Mouse (Mus musculus): ENCODE measurements around the gene Saa2.
A peak's percentile ranks its signal among the peaks of the same experiment; 100 is the strongest.

Saa2 gene

DNA sequence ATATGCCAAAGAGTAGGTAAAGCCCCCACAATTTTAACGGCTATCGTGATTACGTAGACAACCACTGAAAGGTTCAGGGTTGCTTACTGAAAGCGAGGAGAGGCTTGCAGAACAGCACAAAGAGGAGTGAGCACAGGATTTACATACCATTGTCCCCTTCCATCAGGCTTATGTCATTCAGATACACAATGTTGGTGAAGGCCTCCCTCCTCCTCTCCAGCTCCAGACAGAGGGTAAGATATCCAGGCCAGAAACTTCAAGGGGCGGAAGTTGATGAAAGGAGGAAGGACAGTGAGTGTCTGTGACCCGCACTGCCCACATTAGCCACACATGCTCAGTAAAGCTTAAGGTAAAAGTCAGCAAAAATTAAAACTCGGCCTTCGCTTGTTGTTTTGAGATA is 13.1 kb downstream of the Saa2 start:
- DNase-seq: no peak

DNA sequence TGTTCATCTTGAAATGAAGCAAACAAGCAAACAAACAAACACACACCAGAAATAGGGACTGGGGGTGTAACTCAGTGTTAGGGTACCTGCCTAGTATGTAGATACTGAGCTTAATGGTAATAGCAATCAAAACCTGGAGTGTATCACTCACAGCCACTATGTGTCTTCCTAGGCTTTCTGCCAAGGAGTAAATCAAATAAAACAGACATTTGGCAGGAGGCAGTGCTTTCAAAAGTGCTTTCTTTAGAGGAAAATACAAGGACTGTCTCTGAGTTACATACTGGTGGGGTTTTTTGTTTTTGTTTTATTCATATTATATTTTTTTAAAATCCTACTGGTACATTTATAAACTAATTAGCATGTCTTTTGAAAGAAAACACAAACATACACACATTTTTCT is 15.8 kb downstream of the Saa2 start:
- no peak for DNase-seq

DNA sequence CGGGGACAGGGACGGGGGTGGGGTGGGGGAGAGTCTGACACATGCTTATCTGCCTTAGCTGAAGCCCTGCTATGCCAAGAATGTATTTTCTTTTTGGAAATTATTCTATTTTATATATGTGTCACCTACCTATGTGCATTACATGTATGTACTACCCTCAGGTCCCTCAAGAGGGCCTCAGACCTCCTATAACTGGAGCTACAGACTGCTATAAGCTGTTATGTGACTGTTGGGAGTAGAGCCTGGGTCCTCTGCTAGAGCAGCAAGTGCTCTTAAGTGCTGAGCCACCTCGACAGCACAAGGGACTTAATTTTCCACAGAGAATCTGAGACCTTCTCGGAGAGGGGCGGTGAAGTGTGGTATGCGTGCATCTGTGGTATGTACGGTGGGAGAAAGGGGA is 16.9 kb downstream of the Saa2 start:
- no peak for DNase-seq

DNA sequence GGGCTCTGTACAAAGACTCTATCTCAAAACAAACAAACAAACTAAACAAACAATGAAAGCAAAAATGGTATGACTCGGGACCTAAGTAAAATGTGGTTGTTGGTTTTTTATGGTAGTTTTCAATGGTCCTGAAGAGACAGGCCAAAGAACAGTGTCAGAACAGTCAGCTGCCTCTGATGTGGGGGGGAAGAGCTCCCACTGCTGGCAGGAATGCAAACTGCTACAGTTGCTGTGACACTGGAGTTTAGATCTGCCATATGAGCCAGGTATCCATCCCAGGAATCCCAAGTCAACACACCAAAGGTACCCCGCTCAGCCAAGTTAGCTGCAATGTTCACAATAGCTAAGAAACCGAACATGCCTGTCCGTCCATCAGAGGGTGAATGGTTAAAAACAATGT is 19.1 kb downstream of the Saa2 start:
- DNase-seq: peak; percentile 70

DNA sequence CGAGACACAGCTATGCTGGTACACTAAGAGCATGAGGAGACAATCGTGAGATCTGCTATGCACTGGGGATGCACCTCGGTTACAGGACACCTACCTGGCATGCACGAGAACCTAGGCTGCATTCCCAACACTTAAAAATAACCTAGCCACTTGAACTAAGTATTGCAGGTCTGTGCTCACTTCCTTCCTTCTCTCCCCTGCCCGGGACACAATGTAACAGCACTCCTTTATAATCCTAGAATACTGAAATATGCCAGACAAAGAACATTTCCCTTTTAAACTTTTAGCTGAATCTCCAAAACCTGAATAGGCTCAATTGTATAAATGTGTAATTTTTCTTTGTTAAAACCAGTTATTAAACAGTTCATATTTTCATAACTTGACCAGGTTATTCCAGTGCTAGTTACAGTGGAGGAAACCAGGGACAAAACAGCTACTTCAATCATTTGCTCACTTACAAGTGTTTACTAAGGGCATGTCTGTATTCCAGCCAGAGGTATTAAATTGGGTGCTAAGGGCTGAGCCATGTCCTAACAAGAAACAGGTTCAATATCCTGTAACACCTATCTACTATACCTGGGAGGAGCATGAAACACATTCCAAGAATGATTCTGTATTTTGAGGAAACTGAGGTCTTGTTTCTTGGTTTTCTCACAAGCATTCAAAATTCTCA is 37.7 kb downstream of the Saa2 start:
- no peak for DNase-seq

DNA sequence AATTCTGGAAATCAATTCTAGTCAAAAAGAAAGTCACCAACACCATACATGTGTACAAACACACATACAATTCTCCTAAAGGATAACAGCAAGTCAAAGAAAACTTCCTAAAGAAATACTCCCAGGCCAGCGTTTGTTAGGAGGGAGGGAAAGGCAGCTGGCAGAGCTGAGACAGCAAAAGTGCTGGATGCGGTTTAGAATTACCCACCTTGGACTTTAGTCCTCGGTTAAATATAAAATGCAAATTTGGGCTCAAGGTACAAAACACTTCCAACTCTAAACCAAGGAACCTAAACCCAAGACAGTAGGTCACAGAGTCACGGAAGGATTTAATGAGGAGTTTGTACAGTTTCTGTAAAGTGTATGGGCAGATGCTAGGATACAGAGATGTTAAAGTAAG is 42.3 kb downstream of the Saa2 start:
- no peak for DNase-seq

DNA sequence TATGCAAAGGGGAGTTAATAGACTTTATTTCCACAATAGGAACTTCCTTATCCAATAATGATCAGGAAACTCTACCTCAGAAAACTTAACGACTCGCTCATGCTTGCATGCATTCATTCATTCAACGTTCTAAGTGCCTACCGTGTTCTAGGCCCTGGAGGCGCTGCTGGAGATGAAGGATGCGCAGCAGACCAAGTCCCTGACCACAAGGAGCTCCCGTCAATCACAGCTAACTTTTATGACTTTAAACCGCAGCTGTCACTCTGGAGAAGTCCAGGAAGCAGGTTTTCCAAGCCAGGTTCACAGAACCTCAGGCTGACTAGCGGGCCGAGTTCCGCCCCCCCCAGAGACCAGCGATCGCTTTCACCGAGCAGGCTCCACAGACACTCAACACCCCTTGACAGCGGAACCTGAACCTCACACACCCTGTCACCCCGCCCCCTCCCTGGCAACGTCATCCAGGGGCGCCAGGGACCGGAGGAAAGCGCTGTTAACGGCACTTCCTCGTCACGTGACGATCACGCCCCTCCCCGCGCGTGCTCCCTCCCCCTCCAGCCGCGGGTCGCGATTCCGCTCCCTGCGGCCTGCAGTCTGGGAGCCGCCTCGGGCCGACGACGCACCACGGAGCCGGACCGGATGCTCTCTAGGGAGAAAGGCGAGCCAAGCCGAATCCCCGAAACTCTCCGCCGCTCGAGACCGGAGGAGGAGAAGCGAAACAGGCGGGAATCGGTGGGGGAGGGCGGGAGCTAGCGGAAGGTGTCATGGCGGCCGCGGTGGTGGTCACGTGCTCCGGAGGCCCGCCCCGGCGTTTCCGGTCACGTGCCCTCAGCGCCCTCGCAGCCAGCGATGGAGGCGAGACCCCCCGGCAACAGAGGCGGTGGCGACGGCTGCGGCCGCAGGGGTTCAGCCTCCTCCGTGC is 44.0 kb downstream of the Saa2 start, which contains the start of the genes Hps5 and Gtf2h1:
TSS of gene Hps5 (minus strand) at position 778 of the 919 bp plus-strand sequence.
TSS of gene Gtf2h1 (plus strand) at position 817 of the 919 bp plus-strand sequence.
- DNase-seq: peak; percentile 97

DNA sequence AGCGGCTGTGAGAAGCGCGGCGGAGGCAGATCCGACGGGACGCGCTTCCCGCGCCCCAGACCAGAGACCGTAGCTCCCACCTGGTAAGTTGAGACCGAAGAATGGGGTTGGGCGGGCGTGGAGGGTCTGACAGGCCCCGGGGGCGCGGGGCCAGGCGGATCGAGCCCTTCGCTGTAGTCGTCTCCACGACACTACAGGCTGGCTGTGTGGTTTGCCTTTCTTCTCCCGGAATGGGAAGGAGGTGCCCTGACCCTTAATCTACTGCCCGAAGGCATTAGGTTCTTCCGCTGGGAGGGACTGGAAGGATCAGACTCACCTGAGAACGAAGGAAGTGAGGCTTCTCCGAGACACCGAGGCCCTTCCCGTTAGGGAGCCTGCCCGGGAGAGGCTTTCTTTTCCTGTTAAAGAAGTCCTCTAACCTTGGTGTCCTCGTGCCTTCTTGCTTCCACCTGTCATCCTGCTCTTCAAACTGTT is 44.7 kb downstream of the Saa2 start:
- no peak for DNase-seq

DNA sequence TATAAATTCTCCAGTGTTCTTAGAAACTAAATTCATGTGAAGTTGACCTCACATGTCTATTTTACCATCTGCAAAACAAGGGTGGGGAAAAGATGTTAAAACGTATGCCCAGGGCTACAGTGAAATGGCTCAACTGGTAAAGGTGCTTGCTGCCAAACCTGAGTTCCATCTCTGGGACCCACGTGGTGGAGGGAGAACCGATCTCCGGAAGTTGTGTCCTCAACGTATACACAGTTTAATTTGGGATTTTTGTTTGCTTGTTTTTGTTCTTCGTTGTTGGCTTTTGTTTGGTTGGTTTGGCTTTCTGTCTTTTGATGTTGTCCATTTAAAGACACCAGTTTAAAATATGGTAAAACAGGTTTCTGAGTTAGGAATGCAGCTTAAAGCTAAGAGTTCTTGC is 45.2 kb downstream of the Saa2 start:
- DNase-seq: no peak

All from cerebellum, adult 8-10 months (tissue).